Mouse (Mus musculus): ENCODE results near the gene Kbtbd6.

DNA sequence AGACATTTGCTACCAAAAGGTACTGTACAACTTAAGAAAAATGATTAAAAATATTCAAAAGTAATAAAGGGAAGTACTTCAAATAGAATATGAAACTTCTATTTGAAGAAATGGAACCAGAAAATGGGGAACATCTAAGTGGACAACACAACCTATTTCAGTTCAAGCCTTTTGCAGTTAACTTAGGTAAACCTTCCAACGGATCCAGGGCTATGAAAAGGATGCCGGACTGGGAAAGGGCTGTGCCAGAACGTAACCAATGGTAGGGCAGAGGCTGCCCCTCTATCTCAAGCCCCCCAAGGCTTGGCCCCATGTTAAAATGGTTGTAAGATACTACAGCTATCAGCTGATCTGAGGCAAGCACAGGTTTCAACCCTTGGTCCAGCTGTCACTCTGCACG is 9.4 kb downstream of the Kbtbd6 start:
- TF ChIP-seq CTCF (conservative IDR thresholded peaks at IDR 0.05; ENCODE audit: insufficient read depth, insufficient read length, low read depth, low read length) (no peak), POLR2A (IDR thresholded peaks at IDR 0.05; ENCODE audit: low read depth, low read length) (no peak)

Measured in kidney, adult 2 months (tissue).